Mouse (Mus musculus): ENCODE data around the gene Tbc1d4. TPM values are rescaled to one million over a fixed set of nuclear protein-coding genes. Genes with fewer than 3 reads are reported as not detected.

The Tbc1d4 gene
- 6.2 and 6.4 TPM in 2 replicates for polyA plus RNA-seq (2014; fragmentation: Nextera tagmentation; extraction: Ambion mirVana)

DNA sequence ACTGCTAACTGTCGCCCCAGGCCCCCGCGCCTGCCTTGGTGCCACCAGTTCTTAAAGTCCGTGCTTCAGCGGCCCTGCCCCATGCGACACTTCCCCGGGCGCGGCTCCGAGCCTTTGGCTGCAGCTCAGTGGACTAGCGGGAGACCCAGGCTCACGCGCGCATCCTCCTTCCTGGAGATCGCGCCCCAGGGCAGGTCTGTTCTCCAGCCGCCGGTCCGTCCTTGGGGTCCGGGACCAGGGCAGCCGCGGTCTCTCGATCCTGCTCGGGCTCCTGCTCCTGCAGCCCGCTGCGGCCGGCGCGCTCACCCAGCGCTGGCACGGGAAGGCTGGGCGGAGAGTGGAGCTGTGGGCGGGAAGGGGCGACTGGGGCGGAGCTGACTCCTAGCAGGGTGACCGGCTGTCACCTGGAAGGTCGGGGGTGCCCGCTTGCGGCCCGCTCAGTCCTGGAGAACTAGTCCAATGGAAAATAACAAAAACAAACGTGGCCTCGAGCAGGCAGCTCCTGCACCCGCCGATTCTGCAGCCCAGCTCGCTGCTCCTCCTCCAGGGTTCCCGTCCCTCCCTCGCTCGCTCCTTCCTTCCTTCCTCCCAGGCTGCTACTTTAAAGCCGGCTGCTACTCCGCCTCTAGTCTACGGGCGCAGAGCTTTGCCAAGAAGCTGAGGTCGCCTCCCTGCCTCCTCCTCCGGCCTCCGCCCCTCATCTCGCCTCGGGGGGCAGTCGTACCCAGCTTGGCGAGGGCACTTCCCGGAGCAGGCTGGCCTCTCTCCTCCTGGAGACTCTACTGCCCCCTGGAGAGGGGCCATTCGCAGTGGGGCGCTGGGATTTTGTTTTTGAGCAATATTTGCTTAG, at the start of gene Tbc1d4:
Gene Tbc1d4 (minus strand): TSS at position 673 of the 850 bp plus-strand sequence.
- H3K27me3 ChIP-seq (ENCODE audit: control insufficient read depth, insufficient read depth, low read length): peaks cover 3% of the 10 kb centered on the region; the same call in 1 of the 2 replicates
- H3K4me1 ChIP-seq (ENCODE audit: control insufficient read depth, insufficient read depth, low read length): no peaks in the 10 kb centered on the region
- H3K4me2 ChIP-seq (ENCODE audit: low read depth): peak within 1 kb of the TSS; percentile 95
- H3K36me3 ChIP-seq (ENCODE audit: control insufficient read depth, insufficient read depth, low read length): no peaks in the 10 kb centered on the region
- H3K9me3 ChIP-seq (ENCODE audit: control insufficient read depth, low read length): no peaks in the 10 kb centered on the region
- ATAC-seq (ENCODE audit: insufficient read depth, low FRiP score, low TSS enrichment) (peak; percentile 74), DNase-seq (ENCODE audit: low spot score) (peak; percentile 81)
- H3K9ac ChIP-seq (ENCODE audit: low read length): peak within 1 kb of the TSS; percentile 32
- under 1% methylated on average over 62 of the region's 62 CpGs for whole genome bisulfite sequencing
- peak within 1 kb of the TSS; percentile 48 for H3K4me3 ChIP-seq (ENCODE audit: low read depth, low read length)
- H3K27ac ChIP-seq (ENCODE audit: low read depth, low read length): 0 out of 2 replicates have a peak within 1 kb of the TSS, but pooled peaks have one; percentile 34

DNA sequence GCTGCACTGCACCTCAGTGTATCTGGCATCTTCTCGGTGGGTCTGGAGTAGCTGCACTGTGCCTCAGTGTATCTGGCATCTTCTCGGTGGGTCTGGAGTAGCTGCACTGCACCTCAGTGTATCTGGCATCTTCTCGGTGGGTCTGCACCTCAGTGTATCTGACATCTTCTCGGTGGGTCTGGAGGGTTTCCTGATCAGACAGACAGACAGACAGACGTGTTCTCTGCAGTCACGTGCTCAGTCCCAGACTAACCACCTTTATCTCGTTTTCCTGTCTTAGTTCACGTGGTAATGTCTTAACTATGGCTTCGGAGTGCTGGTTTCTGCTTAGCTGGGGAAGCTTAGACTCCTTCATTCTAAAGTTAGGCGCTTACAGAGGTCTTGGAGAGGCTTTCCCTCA, 47.3 kb upstream of the Tbc1d4 start:
- H3K36me3 ChIP-seq (ENCODE audit: control insufficient read depth, insufficient read depth, low read length): no peaks in the 10 kb centered on the region
- 88% methylated on average over 10 of the region's 10 CpGs for WGBS
- H3K4me1 ChIP-seq (ENCODE audit: control insufficient read depth, insufficient read depth, low read length): peaks cover 4% of the 10 kb centered on the region; the same call in 1 of the 2 replicates
- H3K9ac ChIP-seq (ENCODE audit: low read length): no peak overlapping the region
- ATAC-seq (ENCODE audit: insufficient read depth, low FRiP score, low TSS enrichment) (no peak), DNase-seq (ENCODE audit: low spot score) (no peak)
- H3K27me3 ChIP-seq (ENCODE audit: control insufficient read depth, insufficient read depth, low read length): no peaks in the 10 kb centered on the region
- no peak overlapping the region for H3K4me2 ChIP-seq (ENCODE audit: low read depth)
- no peak overlapping the region for H3K27ac ChIP-seq (ENCODE audit: low read depth, low read length)
- no peaks in the 10 kb centered on the region for H3K9me3 ChIP-seq (ENCODE audit: control insufficient read depth, low read length)
- H3K4me3 ChIP-seq (ENCODE audit: low read depth, low read length): no peak overlapping the region

DNA sequence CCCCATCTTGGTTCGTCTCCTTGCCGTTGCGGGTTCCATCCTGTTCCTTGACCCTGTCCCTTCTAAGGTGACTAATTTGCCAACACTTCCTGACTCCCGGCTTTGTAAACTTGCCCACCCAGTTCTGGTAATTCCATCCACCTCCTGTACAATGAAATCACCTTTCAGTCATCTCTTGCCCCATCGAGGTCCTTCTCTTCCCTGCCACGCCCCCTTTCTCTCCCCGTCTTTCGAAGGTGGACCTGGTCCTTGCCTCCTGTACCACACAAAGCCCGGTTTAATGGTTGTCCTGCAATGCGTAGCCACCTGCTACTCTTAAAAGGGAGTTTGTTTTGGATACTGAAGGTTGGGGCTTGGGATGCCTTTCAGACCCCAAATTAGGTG, 45.5 kb upstream of the Tbc1d4 start:
- Histone ChIP-seq H3K4me3 (ENCODE audit: low read depth, low read length) (peak overlapping the region; percentile 98), H3K27me3 (ENCODE audit: control insufficient read depth, insufficient read depth, low read length) (no peaks in the 10 kb centered on the region), H3K36me3 (ENCODE audit: control insufficient read depth, insufficient read depth, low read length) (no peaks in the 10 kb centered on the region), H3K4me2 (ENCODE audit: low read depth) (peak overlapping the region; percentile 93), H3K27ac (ENCODE audit: low read depth, low read length) (no peak overlapping the region), H3K9me3 (ENCODE audit: control insufficient read depth, low read length) (no peaks in the 10 kb centered on the region), H3K9ac (ENCODE audit: low read length) (peak overlapping the region; percentile 84), H3K4me1 (ENCODE audit: control insufficient read depth, insufficient read depth, low read length) (peaks cover 4% of the 10 kb centered on the region; the same call in 1 of the 2 replicates)
- WGBS: 2% methylated on average over 10 of the region's 10 CpGs
- 0 out of 2 replicates have a peak, but pooled peaks have one; percentile 3 for ATAC-seq (ENCODE audit: insufficient read depth, low FRiP score, low TSS enrichment)
- DNase-seq (ENCODE audit: low spot score): no peak

DNA sequence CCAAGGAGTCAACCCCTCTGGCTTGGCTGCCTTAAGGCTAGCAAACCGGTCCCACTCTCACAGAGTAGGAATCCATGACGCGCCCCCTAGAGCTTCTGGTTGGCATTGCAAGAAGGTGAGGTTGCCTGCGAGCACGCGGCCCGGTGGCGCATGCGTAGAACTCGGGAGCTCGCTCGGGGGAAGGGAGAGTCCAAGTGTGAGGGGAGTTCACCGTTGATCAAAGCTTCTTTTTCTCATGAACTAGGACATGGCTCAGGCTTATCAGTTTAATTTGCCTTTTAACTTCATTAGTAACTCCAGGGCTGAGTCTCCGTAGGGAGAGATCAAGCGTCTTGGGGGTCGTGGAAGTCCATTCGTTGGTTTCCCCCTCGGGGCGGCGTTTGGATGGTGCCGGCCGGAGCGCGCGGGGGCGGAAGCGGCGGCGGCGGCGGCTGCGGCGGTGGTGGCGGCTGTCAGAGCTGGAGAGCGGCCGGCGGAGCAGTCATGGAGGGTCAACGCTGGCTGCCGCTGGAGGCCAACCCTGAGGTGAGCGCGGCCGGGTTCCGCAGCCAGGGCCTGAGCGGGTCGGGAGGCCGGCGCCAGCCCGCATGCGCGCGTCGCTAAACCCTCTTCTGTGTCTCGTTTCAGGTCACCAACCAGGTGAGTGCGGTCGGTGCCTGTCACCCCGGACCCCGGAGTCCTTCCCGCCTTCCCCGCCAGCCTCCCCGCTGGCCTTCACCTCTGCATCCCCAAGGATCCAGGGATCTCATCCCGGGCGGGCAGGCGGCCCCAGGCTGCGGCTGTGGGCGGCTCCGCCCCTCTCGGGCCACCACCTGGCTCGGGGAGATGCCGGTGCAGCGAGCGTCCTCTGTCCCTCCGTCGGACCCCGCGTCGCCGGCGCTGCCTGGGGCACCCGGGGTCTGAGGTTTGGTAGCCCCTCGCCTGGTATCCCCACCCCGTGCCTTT, 44.9 kb upstream of the Tbc1d4 start, which contains the start of gene Uchl3:
Gene Uchl3 (plus strand): TSS at position 387 of the 945 bp plus-strand sequence.
- peak within 1 kb of the TSS; percentile 93 for H3K4me2 ChIP-seq (ENCODE audit: low read depth)
- H3K36me3 ChIP-seq (ENCODE audit: control insufficient read depth, insufficient read depth, low read length): no peaks in the 10 kb centered on the region
- H3K9me3 ChIP-seq (ENCODE audit: control insufficient read depth, low read length): no peaks in the 10 kb centered on the region
- H3K4me3 ChIP-seq (ENCODE audit: low read depth, low read length): peak within 1 kb of the TSS; percentile 98
- H3K4me1 ChIP-seq (ENCODE audit: control insufficient read depth, insufficient read depth, low read length): peaks cover 4% of the 10 kb centered on the region; the same call in 1 of the 2 replicates
- DNase-seq (ENCODE audit: low spot score) (peak; percentile 98), ATAC-seq (ENCODE audit: insufficient read depth, low FRiP score, low TSS enrichment) (peak; percentile 92)
- no peak within 1 kb of the TSS; the same call in 1 of the 2 replicates for H3K27ac ChIP-seq (ENCODE audit: low read depth, low read length)
- no peaks in the 10 kb centered on the region for H3K27me3 ChIP-seq (ENCODE audit: control insufficient read depth, insufficient read depth, low read length)
- WGBS: under 1% methylated on average over 71 of the region's 81 CpGs
- H3K9ac ChIP-seq (ENCODE audit: low read length): peak within 1 kb of the TSS; percentile 84

DNA sequence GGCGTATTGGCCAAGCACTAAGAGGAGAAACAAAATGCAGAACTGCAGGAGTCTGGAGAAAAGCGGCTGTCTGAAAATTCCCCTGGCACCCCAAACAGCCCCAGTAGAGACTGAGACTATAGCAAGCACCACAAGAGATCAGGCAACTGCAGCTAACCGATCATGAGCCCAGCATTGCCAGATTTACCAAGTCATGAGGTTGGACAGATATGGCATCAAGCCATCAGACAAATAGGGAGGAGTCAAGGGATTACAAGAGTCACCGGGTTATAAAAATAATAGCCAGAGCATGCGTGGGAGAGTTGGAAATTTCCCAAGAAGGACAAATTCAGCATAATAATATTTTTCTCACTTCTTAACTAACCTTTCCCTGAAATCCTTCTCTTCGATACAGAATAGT, 43.6 kb upstream of the Tbc1d4 start:
- H3K4me3 ChIP-seq (ENCODE audit: low read depth, low read length): no peak overlapping the region
- H3K9ac ChIP-seq (ENCODE audit: low read length): no peak overlapping the region
- 92% methylated on average over 6 of the region's 6 CpGs for WGBS
- H3K36me3 ChIP-seq (ENCODE audit: control insufficient read depth, insufficient read depth, low read length): no peaks in the 10 kb centered on the region
- H3K9me3 ChIP-seq (ENCODE audit: control insufficient read depth, low read length): no peaks in the 10 kb centered on the region
- H3K4me2 ChIP-seq (ENCODE audit: low read depth): no peak overlapping the region
- no peak overlapping the region for H3K27ac ChIP-seq (ENCODE audit: low read depth, low read length)
- ATAC-seq (ENCODE audit: insufficient read depth, low FRiP score, low TSS enrichment) (no peak), DNase-seq (ENCODE audit: low spot score) (no peak)
- H3K27me3 ChIP-seq (ENCODE audit: control insufficient read depth, insufficient read depth, low read length): no peaks in the 10 kb centered on the region
- H3K4me1 ChIP-seq (ENCODE audit: control insufficient read depth, insufficient read depth, low read length): peaks cover 4% of the 10 kb centered on the region; the same call in 1 of the 2 replicates

DNA sequence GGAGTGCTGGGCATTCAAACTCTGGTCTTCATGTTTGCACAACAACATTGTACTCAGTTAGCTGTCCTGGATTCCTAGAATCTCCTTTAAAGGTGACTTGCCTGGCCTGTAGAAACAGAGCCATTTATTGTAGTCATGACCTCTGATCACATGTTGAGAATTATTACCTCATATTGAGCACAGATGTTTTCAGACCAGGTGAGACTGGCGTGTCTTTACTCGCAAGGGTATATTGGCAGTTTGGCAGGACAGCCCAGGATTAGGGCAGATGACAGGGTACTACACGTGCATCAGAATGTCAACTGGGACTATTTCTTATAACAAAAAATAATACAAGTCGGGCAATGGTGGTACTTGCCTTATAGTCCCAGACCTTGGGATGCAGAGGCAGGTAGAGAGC, 41.6 kb upstream of the Tbc1d4 start:
- WGBS: 86% methylated on average over 4 of the region's 4 CpGs
- DNase-seq (ENCODE audit: low spot score): no peak
- Histone ChIP-seq H3K9me3 (ENCODE audit: control insufficient read depth, low read length) (no peaks in the 10 kb centered on the region), H3K36me3 (ENCODE audit: control insufficient read depth, insufficient read depth, low read length) (no peaks in the 10 kb centered on the region), H3K9ac (ENCODE audit: low read length) (no peak overlapping the region), H3K27me3 (ENCODE audit: control insufficient read depth, insufficient read depth, low read length) (no peaks in the 10 kb centered on the region), H3K4me1 (ENCODE audit: control insufficient read depth, insufficient read depth, low read length) (peaks cover 4% of the 10 kb centered on the region; the same call in 1 of the 2 replicates), H3K4me3 (ENCODE audit: low read depth, low read length) (no peak overlapping the region), H3K27ac (ENCODE audit: low read depth, low read length) (no peak overlapping the region), H3K4me2 (ENCODE audit: low read depth) (no peak overlapping the region)
- ATAC-seq (ENCODE audit: insufficient read depth, low FRiP score, low TSS enrichment): no peak

DNA sequence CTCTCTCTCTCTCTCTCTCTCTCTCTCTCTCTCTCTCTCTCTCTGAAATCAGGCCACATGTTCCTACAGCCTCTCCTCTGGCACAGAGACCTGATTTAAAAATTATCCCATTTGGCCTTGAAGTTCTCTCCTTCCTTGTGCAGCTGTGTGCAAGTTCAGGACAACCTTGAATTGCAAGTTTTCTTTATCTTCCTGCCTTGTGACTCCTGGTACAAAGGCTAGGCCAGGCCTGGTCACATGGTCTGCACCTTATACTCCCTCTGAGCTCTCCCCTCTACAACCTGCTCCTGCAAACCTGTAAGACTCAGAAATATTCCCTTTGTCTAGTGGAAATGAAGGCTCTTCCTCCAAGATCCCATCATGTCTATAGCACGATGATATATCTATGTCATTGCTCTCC, 36.0 kb upstream of the Tbc1d4 start:
- H3K9me3 ChIP-seq (ENCODE audit: control insufficient read depth, low read length): no peaks in the 10 kb centered on the region
- 92% methylated on average over 1 of the region's 1 CpGs for WGBS
- no peak overlapping the region for H3K9ac ChIP-seq (ENCODE audit: low read length)
- no peaks in the 10 kb centered on the region for H3K4me1 ChIP-seq (ENCODE audit: control insufficient read depth, insufficient read depth, low read length)
- no peak overlapping the region for H3K4me2 ChIP-seq (ENCODE audit: low read depth)
- H3K27me3 ChIP-seq (ENCODE audit: control insufficient read depth, insufficient read depth, low read length): no peaks in the 10 kb centered on the region
- ATAC-seq (ENCODE audit: insufficient read depth, low FRiP score, low TSS enrichment): no peak
- no peak overlapping the region for H3K27ac ChIP-seq (ENCODE audit: low read depth, low read length)
- DNase-seq (ENCODE audit: low spot score): no peak
- H3K4me3 ChIP-seq (ENCODE audit: low read depth, low read length): no peak overlapping the region
- no peaks in the 10 kb centered on the region for H3K36me3 ChIP-seq (ENCODE audit: control insufficient read depth, insufficient read depth, low read length)

DNA sequence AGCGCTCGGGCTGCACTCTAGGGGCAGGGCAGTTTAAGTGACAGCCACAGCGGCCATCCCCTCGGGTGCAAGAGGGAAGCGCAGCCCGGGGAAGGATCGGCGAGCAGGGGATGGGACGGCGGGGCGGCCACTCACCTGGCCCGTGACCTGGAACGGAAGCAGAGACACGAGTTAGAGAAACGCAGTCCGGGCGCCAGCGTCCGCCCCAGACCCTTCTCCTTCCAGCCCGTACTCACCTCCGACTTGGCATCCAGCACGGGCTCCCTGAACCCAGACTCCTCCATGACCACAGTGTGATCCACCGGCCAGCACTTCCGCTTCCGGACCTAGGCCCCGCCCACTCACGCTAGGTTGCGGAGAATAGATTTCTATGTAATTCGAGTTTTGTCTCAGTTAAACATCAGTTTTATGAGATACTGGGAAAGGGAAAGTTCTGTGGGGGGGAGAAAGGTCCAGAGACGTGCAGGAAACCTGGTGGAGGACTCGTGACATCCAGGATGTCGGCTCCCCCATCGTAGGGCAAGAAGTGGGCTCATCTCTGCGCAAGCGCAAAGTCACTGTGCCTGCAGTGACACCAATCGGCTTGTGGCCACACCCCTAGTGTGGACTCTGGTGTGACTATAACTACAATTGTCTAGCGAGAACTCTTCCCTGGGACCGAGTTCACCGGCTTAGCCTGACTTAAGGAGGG, 31.3 kb upstream of the Tbc1d4 start, which contains the start of gene Commd6:
Gene Commd6 (minus strand): TSS at position 534 of the 691 bp plus-strand sequence.
- under 1% methylated on average over 39 of the region's 39 CpGs for WGBS
- ATAC-seq (ENCODE audit: insufficient read depth, low FRiP score, low TSS enrichment): peak; percentile 99

More for the DNA sequence above, 31.3 kb upstream of the Tbc1d4 start, which contains the start of gene Commd6:
- peaks cover 4% of the 10 kb centered on the region; the same call in 1 of the 2 replicates for H3K4me1 ChIP-seq (ENCODE audit: control insufficient read depth, insufficient read depth, low read length)
- H3K4me2 ChIP-seq (ENCODE audit: low read depth): peak within 1 kb of the TSS; percentile 68
- peak within 1 kb of the TSS; percentile 42; the same call in 1 of the 2 replicates for H3K27ac ChIP-seq (ENCODE audit: low read depth, low read length)
- H3K4me3 ChIP-seq (ENCODE audit: low read depth, low read length): peak within 1 kb of the TSS; percentile 78
- no peaks in the 10 kb centered on the region for H3K9me3 ChIP-seq (ENCODE audit: control insufficient read depth, low read length)
- peak within 1 kb of the TSS; percentile 80 for H3K9ac ChIP-seq (ENCODE audit: low read length)
- H3K27me3 ChIP-seq (ENCODE audit: control insufficient read depth, insufficient read depth, low read length): no peaks in the 10 kb centered on the region
- no peaks in the 10 kb centered on the region for H3K36me3 ChIP-seq (ENCODE audit: control insufficient read depth, insufficient read depth, low read length)
- DNase-seq (ENCODE audit: low spot score): peak; percentile 91

Measured in neural tube, embryonic 11.5 days (tissue).